Mouse (Mus musculus) layer of hippocampus, postnatal 10 days (tissue): ENCODE measurements around the gene Lgsn. TPM values are rescaled to one million over a fixed set of nuclear protein-coding genes. Genes with fewer than 3 reads are reported as not detected.

Experiments
- DNase-seq, 2 experiments: peaks; one replicate each; pipeline ENCODE4 v3.0.0; 2021; ENCODE audit warnings: low spot score in 2 of 2
- total RNA-seq, 2 experiments: library from RNA; stranded (reverse); gene quantifications; 2 replicates each; pipeline ENCODE4 v1.2.3; 2021

The Lgsn gene
- total RNA-seq, 2 experiments from 2014 or later = not detected

DNA sequence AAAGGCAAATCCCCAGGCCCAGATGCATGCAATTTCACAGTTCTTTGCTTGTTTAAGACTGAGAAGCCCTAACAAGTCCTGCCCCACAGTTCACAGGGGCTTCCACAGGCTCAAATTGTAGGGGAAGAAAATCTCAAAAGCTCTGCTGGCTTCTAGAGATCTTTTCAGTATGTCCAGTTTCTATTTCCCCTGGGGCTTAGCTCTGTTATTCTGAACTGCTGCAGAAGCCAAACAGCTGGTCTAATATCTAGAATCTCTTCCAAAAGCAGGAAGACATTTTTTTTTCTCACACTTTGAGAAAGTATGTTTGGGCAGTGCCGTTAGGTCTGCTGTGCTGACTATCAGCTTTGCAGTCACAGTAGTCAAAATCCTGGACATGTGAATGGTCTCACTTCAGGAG is 38.6 kb downstream of the Lgsn start:
- DNase-seq = no peak

DNA sequence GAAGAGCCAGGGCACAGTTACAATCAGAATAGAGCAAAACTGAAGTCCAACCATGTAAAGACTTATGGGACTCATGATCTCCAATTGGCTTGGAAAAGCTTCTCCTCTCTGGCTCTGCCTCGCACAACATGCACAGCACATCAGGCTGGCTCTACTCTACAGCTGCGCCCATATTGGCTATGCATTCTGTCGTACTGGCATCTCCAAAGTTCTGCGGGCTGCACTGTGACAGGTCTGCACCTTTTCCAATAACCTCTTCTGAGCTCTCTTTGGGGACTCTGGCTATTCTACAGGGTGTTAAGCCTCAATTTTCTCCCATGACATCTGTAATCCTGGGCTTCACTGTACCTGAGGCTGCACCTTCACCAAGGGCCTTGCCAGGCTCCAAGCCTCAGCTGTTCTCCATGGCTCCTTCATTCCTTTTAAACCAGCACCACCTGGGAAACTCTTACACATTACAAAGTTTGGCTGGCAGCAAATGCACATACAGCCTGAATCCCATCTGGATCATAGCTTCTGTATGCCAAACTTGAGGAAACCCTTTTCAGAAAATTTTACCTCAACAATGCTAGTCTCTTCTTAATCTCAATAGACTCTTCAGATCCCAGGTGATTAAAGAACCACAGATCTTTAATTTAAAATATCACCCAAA is 44.5 kb downstream of the Lgsn start:
- no peak for DNase-seq

DNA sequence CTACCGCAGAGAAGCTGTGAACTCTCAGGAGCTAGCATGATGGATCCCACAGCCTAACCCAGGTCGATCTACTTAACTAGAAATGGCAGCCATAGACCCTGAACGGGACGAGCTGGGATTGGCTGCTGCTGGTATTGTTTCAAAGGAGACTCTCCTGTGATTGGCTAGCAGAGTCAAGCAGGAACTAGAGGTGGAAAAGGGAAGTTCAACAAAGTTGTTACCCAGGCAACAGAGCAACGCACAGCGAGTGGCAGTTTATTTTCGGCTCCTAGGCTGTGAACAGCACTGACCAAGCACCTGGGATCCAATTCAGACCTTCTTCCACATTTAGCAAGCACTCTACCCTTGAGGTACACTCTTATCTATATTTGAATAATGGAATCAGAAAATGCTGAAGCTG is 46.4 kb downstream of the Lgsn start, which contains the start of the genes 4931428L18Rik and Pih1d3:
Gene 4931428L18Rik (minus strand): TSS at position 121 of the 400 bp plus-strand sequence.
Gene Pih1d3 (plus strand): TSS at position 275 of the 400 bp plus-strand sequence.
- no peak for DNase-seq

DNA sequence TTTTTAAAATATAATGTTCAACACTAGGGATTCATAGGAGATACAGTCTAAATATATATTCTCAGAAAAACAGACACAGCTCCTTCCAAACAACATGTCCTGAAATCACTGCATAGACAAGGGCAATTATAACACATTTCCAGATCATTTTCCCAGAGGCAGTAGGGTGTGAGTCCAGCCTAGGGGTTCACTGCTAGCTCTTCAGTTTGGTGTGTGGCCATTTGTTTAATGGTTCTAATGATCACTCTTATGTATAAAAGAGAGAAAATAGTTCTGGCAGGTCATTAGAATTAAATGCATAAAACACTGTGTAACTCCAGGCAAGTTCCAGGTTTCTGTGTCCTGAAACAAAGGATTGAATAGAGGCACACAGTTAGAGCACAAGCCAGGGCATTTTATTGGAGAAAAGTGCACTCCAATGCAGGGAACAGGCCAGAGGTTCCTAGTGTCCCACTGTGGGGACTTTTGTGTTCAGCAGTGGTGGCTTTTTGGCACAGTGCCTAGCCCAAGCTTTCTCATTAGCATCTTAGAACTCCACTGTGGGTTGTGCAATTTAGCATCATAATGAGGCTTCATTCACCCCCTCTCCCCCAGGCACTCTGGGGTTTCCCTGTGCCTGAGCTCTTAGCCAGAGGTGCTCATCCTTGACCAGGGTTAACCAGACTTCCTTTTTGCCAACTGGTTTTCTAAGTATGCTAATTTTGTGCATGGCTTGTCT is 57.3 kb downstream of the Lgsn start:
- peak; percentile 38 to 49 for DNase-seq

Other genes starting within 250 kb of the Lgsn start
- gene AC153137.1, start 198.4 kb upstream of the Lgsn start, total RNA-seq = not detected
- gene 4931428L18Rik, start 46.3 kb downstream of the Lgsn start, total RNA-seq = not detected
- gene Pih1d3, start 46.4 kb downstream of the Lgsn start, total RNA-seq = not detected